Mouse (Mus musculus): ENCODE results near the gene Il9.
A peak's percentile ranks its signal among the peaks of the same experiment; 100 is the strongest.

The Il9 gene

DNA sequence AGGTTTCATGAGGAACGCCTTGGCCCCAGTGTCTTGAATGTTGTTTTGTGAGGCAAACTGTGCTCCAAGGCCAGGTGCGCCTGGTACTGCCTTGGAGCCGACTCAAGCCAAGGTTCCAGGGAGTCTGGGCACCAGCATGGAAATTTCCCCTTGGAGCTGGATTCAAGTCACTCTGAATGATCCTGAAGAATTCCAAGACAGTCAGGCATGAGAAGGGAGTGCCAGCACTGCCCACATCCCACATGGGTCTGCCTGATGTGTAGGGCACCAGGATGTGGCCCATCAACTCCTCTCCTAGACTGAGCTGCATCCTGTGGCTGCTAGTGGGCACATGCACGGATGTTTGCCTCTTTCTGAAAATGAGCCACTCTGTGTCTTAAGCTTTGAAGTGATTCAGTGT is 13.5 kb downstream of the Il9 start:
- no peak for DNase-seq

DNA sequence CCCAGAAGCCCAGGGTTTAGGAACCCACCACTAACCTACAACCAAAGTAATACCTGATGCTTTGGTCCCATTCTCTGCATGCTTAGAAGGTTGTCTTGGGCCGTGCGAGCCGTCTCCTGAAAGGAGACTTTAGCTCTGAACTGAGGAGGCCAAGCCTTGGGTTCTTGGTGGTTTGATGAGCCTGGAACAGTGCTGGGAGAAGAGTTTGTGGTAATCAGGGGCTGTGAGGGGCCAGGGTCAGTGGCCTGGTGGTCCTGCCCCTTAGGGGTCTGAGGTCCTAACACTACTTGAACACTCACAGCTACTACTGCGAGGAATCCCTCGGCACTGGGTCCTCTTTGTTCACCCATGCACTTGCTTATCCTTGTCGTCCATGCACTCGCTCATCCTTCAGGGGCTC is 14.3 kb downstream of the Il9 start:
- DNase-seq = no peak

DNA sequence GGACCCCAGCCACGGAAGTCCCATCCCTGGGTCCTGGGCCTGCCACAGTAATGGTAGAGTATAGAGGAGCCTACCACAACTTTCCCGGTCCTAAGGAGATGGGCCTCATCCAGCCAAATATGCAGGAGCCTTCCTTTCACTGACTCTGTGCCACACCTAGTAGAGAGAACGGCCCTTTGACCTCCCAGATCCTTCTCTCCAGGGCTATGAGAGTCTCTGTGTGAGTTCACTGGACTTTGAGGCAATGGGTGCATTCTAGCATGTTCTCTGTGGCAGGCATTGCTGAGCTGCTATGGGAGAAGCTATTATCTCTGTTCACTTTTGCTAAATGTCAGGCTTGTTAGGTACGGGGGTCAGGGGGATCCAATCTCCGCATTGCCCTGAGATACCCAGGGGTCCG is 18.3 kb downstream of the Il9 start:
- DNase-seq = no peak

DNA sequence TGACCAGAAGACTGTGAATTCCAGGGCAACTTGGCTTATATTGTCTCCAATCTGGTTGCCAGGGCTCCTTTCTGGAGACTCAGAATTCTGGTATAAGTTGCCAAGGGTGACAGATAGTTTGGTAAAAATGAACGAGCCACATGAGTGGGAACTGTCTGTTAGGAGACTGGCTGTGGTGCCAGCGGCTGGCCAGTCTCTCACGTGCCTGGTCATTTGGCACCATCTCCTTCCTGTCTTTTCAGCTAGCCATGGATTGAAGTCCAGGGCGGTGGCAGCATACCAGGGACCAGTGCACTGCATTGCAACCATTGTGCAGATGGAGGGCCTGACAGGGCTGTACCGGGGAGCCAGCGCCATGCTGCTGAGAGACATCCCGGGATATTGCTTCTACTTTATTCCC is 18.8 kb downstream of the Il9 start:
- no peak for DNase-seq

DNA sequence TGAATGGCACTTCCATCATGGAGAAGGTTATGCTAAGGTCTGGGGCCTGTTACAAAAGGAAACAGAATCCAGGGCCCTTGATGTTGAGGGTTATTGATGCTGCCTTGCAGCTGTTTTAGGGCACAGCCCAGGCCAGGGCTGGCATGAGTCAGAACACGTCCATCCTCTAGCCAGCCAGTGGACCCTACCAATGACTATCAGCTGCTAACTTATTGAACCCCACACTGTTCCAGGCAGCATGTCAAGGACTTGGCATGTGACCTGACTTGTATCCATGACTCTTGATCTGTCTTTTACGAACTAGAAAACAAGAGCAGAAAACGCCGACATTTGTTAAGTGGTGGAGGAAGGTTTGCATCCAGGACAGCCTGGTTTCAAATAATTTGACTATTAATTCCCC is 19.3 kb downstream of the Il9 start:
- DNase-seq = no peak

DNA sequence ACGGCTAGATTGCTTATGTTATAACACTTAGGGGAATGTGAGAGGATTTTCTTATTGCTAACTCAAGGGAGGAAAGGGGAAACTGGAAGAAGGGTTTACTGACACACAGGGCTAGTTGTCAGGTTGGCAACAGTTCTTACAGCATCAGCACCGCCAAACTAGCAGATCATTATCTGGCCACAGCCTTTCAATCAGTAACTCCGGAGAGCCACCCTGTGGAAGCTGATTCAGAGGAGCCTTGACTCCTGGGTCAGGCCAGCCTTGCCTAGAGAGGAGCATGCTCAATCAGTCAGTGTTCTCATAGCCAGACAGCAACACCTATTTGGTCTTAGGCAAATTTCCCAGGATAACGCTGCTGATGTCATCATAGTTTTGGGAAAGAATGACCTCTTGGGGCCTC is 20.6 kb downstream of the Il9 start:
- no peak for DNase-seq

DNA sequence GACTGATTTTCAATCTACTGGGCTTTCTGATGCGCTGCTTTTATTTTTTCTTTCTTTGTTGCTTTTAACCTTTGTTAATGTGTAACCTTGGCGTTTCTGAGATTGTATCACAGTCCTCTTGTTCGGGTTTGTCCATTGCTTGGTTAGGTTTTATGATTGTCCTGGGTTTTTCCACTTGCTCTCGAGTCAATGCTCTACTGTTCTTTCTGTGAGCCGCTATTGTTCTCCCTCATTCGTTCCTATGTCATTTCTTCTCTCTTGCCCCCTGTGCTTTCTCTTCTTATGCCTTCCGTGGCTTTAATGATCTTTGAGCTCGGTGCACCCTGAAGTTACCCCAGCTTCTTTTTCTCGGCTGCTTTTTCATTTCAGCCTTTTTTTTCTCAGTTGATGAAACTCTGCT is 24.0 kb downstream of the Il9 start:
- no peak for DNase-seq

DNA sequence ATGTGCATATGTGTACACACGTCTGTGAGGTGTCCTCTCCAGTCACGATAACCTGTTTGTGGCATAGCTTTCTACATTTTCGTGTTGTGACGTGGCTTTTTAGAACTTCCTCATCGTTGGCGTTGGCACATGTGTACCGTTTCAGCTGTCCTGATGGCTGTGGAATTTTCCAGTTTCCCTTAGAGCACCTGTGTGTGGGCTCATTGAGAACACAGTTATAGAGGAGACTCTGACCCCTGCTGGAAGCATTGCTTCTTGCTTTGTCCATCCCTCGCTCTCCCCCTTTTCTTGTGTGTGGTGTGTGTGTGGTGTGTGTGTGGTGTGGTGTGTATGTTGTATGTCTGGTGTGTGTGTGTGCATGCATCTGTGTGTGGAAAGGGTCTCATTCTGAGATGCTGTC is 32.0 kb downstream of the Il9 start:
- no peak for DNase-seq

DNA sequence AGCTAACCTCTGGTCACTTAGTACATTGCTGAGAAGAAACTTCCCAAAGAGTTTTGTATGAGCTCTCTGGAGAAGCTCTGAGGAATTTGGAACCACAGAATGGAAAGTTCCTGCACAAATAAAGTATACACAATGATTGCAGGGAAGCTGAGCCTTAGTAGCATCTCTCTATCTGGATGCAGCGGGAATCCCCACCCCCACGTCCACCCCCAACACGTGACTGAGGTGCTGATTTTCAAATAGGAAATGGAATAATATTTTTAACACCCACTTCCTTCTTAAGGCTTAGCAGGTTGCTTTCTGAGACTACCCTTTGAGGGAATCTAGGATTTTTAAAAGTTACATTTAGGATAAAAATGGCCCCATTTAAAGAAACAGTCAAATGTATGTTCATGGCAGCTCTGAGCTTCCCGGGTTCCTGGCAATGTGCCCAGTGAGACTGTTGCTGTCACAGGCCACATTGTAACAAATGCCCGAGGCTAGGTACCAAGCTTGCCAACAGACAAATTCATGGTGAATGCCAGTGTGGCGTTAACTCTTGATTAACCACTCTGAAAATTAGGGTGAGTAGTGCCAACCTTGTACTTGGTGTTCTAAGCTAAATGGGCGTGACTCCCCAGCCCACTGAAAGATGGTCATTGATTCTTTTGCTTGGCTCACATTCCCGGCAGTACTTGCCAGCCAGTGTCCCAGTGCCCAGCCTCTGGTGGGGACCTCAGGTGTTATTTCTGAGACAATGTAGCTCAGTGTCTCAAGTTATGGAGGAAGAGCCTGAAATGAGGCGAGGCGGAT is 32.6 kb downstream of the Il9 start:
- peak; percentile 61 to 83 for DNase-seq

DNA sequence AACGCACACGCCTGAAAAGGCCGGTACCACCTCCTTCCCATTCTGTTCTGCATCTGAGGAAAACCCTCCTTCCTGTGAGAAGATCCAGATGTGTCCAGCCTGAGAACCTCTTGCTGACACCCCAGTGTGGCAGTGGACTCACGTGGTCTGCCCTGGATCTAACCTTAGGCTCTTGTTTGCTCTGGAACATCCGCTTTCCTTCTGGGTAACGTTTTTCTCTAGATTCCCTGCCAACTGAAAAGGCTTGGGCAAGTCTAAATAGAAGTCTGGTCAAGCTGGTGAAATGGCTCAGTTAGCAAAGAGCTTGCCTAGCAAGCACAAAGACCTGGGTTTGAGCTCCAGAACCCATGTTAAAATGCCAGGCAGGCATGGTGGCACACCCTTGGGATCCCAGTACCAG is 37.0 kb downstream of the Il9 start:
- DNase-seq = no peak

DNA sequence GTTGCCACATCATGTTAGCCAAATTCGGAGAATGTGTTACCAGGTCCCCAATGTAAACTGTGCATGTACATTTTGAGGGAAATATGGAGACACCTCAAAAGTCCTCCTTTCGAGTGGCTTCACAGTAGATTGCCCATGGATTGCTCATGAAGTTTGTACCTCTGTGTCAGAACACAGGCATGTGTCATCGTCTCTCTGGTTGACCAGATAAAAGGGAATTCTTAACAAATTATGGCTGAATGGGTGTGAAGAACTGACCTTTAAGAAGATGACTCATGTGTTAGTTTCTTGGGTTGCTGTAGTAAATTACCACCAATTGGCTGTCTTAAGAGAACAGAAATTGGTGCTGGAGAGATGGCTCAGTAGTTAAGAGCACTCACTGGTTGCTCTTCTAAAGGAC is 37.9 kb downstream of the Il9 start:
- no peak for DNase-seq

DNA sequence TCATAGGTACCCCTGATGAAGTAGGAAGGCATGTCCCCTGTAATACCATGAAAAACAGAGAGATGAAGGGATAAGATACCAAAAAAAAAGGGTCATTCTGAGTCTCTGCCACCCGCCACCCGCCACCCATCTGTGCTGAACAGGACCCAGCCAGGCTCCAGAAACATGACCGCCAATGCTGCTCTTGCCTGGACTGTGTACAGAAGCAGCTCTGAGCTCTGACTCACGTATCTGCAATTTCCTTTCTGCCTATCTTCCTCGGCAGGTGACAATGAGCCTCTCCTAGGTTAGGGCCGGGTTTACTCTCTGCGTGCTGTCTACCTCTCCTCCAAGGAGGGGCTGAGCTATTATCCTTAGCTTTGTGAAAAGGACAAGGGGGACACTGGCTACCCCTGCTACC is 38.6 kb downstream of the Il9 start:
- no peak for DNase-seq

DNA sequence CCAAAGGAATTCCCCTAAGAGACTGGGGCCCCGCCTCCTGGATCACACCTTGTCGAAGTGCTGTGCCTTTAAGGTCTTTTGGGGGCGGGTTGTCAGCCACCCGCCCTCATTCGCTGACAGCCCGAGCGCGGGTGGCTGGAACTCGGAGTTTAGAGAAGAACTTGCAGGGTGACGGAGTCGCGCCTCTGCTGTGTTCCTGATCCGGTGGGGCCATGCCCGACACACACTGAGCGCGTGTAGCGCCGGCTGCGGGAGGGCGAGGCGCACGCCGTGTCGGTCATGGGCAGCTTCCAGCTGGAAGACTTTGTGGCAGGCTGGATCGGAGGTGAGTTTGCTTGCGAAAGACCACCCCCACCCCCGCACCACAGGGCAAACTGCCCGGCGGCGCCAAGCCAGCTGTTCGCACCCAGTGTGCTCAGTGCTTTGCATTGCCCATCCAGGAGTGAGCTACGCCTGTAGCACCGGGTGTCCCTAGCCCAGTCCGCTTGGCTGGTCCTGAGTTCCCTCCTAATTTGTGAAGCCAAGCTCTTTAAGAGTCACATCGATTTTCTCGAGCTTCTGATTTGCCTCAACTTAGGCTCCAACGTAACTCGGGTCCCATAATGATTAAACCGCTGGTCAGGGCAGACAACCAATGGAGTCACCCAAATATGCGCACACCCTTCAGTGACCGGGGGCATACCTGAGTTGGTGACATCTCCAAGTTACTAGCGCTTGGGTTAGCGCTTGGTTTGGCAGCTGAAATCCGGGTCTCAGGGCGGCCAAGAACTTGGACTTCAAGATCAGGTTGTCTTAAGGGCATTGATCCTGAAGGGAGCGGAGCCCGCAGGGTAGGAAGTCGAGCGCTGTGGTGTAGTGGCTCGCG is 43.6 kb downstream of the Il9 start, which contains the start of gene Slc25a48:
Gene Slc25a48 (plus strand): TSS at position 145 of the 865 bp plus-strand sequence.
- no peak for DNase-seq

DNA sequence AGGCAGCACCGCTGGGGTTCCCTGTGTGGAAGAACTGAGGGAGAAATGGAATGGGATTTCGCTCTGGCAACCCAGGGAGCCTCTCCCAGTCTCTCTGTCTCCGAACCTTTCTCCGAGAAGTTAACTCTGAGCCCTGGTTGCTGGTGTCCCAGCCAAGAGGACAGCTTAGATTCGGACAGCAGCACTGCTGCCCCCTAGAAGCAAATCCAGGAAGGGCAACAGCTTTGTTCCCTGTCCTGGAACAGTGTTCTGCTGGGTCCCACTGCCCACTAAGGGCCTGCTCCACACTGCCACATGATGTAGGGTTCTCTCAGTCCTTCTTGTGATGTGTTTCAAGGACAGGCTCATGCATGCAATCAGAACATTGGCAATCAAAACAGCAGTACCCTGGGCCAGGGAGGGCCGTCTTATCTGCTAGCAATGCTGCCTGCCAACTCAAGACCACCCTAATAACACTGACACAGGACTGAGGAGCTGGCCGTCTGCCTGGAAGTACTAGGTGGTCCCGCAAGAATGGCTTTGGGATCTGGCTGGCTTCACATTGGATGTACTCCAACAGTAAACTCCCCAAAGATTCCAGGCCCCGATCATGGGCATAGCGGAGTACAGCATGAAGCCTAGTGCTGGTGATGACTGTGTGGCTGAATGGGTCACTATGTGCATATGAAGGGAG is 46.3 kb downstream of the Il9 start:
- no peak for DNase-seq

DNA sequence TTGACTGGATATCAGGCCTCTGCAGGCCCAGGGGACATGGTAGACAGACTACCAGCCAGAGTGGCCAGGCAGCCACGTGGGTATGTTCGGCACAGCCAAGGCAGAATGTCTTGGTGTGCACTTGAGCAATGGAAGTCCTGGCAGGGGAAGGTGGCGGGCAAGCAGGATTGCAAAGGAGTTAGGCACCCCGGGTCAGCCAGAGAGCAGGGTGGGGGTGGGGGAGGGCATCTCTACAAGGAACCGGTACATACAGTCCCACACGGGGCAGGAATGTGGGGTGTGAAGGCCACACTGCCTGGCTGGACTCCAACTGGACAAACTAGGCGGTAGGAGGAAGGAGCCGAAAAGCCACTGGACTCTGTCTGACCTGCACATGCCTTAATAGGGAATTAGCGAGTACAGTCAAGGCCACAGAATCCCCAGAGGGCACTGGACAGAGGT is 47.7 kb downstream of the Il9 start:
- no peak for DNase-seq

DNA sequence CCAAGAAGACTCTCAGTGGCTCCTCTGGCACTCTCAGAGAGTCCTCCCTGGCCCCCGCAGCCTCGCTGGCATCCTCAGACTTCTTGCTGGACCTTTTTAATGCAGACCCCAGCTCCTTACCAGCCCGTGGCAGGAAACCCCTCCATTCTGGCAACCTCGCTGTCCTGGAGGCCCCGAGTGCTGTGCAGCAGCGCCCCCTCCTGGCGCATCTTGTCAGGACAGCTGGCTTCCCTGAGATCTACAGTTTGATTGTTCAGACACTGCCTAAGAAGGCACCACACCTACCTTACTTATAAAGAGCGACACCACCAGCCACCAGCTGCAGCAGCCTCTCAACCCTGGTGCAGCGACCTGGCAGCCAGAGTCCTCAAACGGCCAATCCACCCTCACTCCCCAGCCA is 48.6 kb downstream of the Il9 start:
- DNase-seq = peak; percentile 81 to 86

DNA sequence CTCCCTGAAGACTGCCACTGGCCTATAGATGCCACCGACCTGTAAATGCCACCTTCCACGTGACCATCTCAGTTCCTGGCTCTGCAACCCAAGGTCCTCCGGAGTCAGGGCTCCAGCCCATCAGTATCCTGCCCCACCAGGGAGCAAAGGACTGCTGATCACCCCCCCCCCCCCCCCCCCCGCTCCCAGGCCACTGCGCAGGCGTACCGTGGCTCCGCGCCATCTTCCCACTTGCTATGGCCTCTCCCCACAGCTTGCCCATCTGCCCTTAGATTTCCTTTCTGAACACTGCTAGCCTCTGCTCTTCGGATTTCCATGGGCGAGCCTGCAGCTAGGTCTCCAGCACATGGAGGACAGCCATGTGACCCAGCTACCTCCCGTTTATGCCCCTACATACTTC is 49.5 kb downstream of the Il9 start:
- peak; percentile 68 to 80 for DNase-seq
